Mouse (Mus musculus) activated CD4-positive, CD25-positive, alpha-beta regulatory T cell, adult 4 months (primary cell): ENCODE data around the gene Uchl4. TPM values are rescaled to one million over a fixed set of nuclear protein-coding genes. Genes with fewer than 3 reads are reported as not detected.
"Not testable (repeated sequence)": the region's sequence is repeated elsewhere in the genome, so short reads cannot be mapped to it uniquely, and the experiment has no call there.

Experiments used
- ATAC-seq: one replicate; pipeline ENCODE4 v1.8.0; 2017
- polyA plus RNA-seq, 2 experiments: library from polyadenylated mRNA; unstranded; fragments of 100-300 nt; shearing (Covaris generic); gene quantifications; one replicate each; pipeline ENCODE4 v1.2.1; 2017

Gene Uchl4
- polyA plus RNA-seq = 10 to 100 TPM in 1 of 2 experiments, 1 to 10 TPM in 1; 4.4 to 12.2 TPM

DNA sequence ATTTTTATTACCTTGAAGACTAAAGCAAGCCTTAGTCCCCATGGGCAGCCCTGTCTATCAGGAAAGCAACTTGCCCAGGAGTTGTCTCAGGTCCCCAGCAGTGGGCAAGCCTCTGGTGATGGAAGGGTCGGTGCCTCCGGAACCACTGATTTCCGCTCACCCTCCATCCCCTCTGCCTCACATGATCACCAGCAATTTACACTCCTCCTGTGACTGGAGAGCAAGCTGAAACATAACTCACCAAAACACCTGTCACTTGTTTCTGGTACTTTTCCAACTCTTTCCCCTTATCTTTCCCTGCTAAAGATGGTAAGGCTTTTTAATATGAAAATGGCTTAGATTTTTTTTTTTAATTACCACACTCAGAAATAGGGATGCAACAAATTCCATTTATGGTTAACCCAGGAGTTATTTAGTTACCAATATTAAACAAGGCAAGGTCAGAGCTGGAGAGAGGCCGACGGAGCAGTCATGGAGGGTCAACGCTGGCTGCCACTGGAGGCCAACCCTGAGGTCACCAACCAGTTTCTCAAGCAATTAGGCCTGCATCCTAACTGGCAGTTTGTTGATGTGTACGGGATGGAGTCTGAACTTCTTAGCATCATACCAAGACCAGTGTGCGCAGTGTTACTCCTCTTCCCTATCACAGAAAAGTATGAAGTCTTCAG is at the start of gene Uchl4:
TSS of gene Uchl4 (plus strand) at position 434 of the 668 bp plus-strand sequence.
- no peak for ATAC-seq

DNA sequence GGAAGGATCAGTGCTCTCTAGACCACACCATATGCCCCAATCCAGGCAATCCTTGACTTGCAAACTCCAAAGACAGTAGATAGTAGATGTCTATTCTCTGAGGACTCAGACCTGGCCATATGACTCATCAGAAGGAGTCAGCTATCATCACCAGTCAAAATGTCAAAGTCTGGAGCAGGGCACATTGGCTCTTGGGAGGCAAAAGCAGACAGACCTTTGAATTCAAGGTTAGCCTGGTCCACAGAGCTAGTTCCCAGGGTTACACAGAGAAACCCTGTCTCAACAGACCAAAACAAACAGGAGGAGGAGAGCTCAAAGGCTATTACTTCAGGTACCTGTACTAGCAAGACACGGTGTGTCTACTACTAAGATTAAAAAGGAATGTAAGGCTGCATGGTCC is 41.1 kb upstream of the Uchl4 start:
- ATAC-seq = no peak

DNA sequence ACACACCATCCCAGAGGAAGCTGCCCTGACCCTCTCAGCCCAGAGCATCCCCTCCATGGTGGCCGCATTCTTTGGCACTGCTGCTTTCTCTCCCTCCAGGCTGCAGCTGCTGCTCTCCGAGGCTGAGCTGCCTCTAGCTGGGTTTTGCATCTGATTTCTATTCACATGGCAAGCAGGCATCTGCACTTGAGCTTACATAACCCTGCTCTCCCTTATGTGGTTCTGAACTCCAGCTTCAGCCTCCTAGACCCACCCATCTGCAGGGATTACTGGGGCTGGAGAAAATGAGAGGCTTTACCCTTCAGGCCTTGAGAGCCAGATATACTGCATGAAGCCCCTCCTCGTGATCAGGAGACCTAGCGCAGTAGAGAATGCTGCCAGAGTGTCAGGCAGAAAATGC is 39.4 kb upstream of the Uchl4 start:
- ATAC-seq = no peak

DNA sequence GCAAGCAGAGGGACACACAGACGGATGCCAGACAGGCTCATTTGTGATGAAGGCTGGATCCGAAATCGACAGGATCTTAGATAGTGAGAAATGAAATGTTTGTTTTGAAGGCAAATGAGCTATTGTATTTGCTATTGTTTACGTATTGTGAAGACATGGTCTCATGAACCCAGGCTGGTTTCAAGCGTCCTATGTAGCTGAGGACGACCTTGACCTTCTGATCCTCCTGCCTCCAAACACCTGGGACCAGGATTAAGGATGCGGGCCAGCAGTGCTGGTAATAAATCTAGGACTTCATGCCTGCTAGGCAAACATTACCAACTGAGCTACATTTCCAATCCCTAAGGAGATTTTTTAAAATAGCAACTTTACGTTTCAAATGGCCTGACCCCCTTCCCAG is 37.5 kb upstream of the Uchl4 start:
- ATAC-seq = no peak

DNA sequence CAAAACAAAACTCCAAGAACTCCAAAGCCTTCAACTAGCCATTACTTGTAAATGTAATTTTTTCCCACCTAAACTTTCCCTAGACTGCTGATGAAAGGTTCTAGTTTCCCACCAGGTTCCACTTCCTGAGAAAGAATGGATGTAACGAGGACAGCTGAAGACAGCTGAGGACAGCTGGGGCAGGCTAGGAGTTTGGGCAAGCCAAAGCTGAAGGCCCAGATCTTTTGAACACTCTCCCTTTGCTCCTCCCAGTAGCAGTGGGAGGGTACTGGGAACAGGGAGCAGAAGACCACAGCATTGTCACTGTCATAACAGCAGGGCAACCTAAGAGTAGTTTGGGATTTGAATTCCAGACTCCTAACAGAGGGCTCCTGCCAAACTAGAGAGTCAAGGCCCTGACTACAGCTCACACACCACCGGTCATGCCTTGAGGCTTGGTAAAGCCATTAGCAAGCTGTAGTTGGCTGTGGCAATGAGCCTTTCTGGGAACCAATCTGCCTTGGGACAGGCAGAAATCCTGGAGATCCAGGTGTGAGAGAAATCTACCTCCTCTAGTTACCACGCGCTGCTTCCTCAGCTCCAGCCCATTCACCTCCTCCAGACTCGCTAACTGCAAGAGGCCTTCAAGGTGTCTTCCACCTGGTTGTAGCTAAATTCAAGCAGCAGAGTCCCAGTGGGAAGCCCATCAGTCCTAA is 36.8 kb upstream of the Uchl4 start:
- no peak for ATAC-seq

DNA sequence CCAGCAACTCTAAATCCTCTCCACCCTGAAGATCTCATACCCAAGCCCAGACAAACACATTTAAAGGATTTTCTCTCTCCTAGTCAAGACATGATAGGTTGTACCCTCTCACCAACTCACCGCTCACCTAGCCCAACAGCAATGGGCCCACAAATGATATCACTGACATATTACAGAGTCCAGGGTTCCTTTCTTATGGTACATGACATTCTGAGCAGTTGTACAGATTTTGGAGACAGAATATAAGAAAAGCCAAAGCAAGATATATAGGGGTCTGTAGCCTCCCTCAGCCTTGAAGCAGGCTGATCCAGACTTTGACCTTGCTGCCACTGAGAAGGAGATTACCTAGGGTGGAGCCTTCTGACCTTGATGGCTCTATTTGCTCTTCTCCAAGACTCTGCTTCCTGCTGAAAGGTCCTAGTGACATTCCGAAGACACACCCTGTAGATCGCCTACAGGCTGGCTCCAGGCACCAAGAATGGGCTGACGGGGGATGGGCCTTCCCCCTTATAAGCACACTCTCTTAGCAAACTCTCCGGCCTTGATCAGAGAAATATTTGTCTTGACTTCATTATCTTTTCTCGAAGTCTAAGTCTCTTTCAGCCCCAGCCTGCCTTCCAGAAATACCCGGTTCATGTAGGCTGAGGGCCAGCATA is 36.1 kb upstream of the Uchl4 start:
- ATAC-seq = not testable (repeated sequence)

DNA sequence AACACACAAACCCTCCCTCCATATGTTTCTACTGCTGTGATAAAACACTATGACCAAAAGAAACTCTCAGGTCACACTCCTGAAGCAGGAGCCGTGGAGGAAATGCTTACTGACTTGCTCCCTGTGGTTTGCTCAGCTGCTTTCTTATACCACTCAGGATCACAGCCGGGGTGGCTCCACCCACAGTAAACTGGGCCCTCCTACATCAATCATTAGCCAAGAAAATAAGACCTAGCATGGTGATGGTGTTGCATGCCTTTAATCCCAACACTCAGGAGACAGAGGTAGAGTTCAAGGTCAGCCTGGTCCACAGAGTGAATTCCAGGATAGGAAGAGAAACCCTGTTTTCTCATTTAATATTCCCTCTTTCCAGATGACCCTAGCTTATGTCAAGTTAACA is 35.1 kb upstream of the Uchl4 start:
- no peak for ATAC-seq

DNA sequence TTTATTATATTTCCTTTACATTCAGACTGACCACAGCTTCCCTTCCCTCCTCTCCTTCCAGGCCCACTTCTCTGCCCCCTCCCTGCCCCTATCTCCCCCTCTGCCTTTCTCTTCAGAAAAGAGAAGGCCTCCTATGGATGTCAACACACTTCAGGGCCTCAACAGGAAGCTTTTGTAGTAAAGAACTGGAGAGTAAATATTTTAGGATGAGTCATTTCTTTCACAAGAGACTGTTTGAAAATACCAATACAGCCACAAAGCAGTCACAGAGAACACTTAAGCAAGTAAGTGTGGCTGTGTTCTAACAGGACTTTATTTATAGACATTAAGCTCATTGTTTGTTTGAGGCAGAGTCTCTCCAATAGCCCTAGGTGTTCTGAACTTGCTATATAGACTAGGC is 32.7 kb upstream of the Uchl4 start:
- no peak for ATAC-seq

DNA sequence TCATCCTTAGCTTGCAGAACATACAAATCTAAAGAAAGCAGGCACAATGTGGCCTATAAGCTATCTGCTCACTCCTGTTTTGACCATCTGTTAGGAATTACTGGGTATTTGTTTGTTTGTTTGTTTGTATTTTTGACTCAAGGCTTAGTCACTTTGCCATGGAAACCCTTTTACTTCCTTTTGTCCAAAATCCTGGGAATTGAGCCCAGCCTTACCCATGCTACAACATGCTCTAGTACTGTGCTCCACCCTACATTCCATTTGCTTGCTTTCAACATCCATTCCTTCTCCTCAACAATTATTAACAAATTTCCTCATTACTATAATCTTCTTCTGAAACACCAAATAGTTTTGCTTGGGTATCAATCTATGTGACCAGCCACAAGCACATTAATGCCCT is 32.1 kb upstream of the Uchl4 start:
- ATAC-seq = no peak

DNA sequence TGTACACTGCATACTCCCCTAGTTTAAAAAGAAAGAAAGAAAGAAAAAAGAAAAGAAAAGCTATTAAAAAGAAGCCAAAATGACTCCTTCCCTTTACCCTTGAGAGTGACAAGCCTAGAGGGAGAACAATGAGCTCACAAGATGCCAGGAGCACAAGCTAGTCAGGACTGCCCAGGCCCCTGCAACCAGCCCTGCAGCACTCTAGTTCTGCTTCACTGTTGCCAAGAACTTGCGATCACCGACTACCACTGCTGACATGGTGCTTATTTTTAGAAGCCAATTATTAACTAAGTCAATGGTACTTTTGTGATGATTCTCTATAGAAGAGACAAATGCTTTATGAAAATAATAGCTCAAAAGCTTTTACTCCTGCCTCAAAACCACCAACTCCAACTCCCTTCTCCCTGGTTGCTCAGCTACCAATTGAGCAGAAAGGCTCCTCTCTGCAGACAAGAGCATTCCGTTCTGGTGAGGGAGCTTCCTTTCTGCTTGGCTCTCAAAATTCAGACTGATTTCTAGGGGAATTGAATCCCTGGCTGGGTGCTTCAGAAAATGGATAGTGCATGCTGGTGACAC is 27.4 kb upstream of the Uchl4 start:
- ATAC-seq = no peak

DNA sequence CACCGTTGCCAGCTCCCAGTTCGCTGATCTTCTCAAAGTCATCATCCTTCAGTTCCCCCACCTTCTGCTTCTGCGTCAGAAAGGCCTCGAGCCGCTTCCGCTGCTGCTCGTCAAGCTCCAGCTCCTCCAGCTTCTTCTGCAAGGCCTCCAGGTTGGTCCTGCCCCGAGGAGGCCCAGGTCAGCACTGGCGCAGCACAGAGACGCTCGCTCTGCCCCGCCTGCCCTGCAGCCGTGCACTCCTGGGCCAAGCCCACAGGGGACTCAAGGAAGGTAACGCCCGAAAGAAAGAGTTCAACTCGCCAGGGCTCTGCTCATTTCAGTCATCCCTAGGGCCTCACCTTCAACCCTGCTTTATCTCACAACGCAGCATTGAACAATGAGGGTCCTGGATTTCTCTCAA is 20.5 kb upstream of the Uchl4 start:
- no peak for ATAC-seq

DNA sequence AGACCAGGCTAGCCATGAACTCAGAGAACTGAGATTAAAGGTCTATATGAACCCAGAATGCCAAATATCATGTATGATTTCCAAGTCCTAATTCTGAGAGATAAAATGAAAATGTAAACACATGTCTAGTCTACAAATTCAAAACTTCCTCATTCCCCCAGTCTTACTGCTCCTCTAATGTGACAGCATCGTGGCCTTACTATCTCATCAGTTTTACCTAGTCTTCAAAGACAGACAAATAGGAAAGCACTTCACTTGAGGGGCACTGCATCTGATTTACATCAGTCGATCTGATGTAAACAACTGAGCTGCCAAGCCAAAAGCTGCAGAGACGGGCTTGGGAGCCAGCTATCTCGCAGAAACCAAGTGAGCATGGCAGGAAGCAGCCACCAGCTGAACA is 18.9 kb upstream of the Uchl4 start:
- no peak for ATAC-seq

DNA sequence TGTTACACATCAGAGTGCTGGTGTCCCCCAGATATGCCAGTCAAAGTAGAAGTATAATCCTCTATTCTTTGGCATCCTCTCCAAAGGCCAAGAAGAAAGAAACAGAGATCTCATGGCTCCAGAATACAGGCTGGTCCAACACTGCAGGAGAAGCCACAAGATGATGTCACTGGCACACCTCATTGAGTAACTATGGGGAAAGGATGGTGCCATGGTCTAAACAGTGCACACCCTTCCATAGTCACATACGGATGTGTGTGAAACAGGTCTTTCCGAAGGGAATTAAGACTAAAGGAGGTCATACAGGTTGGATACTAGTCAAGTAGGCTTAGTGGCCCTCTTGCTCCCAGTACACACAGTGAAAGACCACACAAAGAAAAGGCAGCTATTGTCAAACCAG is 18.4 kb upstream of the Uchl4 start:
- ATAC-seq = no peak

DNA sequence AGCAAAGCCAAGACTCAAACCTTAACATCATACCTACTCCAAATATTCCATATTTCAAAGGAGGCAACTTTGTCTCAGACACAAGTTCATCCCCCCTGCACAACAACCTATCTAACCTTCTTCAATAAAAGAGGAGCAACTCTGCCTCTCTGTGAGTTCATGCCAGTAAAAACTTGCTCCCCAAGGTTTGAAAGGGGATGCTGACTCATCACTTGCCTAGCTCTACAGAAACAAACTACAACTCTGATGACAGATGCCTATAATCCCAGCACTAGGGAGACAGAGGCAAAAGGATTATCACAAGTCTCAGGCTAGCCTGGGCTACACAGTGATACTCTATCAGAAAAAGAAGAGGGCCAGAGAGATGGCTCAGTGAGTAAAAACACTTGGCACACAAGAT is 17.1 kb upstream of the Uchl4 start:
- ATAC-seq = no peak

DNA sequence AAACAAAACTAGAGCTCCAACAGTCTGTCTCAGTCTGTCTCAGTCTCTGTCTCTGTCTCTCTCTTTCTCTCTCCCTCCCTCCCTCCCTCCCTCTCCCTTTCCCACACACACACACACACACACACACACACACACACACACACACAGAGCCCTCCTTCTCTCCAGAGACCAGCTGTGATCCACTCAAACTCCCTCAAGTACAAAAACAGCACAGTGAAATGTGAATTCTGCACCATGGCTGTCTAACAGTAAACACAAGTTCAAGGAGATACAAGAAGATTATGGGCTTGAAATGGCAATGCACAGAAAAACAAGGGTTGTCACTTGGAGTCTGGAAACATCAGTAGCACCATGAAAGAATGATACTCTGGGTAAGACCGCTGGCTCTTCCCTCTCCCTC is 15.7 kb upstream of the Uchl4 start:
- ATAC-seq = no peak

DNA sequence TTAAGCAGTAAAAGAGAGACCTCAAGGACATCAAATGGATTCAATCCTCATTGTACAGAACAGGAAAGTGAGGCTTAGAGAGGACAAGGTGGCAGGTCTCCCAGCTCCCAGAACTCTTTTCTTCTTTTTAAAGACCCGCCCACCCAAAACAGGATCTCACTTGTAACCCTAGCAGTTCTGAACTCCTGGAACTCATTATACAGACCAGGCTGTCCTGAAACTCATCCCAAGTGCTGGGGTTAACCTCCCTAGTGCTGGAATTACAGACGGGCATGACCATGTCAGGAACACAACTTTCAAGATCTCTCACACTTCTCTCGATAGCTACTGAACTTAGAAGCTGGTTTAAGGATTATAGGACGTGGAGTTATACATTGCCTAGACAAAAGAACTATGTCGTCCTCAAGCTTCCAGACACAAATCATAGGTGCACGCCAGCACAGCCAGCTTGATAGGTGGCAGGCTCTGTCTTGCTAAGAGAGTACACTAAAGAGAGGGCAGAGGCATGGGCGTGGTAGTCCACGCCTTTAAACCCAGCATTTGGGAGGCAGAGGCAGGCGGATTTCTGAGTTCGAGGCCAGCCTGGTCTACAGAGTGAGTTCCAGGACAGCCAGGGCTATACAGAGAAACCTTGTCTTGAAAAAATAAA is 15.1 kb upstream of the Uchl4 start:
- no peak for ATAC-seq

DNA sequence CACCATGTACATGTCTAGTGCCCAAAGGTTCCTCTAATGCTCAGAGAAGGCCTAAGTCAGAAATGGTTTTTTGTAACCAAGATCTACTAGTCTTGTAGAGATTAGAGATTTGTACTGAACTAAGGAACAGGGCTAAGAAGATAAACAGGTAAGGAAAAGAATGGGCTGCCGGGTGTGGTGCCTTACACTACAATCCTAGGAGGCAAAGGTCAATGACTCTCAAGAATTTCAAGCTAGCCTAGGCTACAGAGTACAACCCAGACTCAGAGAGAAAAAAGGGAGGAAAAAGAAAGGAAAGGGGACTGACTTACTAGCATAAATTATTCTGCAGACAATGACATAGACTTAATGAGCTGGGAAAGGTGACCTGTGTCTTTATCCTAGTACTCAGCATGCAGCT is 14.4 kb upstream of the Uchl4 start:
- no peak for ATAC-seq

DNA sequence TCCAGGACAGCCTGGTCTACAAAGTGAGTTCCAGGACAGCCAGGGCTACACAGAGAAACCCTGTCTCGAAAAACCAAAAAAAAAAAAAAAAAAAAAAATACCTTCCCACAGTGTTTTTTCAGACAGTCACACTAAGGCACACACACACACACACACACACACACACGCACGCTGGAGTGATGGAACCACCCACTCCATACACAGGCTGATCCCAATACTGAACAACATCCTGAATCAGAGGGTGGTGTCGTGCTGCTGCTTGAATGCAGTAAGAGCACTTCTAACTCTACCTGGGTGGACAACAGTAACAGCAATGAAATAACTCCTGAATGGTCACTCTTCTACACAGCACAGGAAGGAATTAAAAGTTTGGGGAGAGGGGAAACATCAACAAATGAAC is 13.5 kb upstream of the Uchl4 start:
- no peak for ATAC-seq

DNA sequence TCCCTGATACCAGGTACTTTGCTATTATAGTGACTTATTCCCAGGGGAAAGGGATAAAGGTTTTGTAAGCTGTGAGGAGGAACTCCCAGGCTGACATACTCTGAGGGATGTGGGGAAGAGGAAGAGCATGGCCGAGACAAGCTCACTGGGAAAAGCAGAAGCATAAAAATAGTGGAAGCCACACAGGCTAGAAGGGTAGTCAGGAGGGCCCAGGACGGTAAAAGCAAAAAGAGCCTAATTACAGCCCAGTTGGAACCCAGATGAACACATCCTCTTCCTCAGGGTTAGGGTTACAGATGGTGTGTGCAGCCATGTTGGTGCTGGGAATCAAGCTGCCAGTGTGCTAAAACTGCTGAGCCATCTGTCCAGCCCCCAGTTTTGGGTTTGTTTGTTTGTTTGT is 12.9 kb upstream of the Uchl4 start:
- no peak for ATAC-seq

DNA sequence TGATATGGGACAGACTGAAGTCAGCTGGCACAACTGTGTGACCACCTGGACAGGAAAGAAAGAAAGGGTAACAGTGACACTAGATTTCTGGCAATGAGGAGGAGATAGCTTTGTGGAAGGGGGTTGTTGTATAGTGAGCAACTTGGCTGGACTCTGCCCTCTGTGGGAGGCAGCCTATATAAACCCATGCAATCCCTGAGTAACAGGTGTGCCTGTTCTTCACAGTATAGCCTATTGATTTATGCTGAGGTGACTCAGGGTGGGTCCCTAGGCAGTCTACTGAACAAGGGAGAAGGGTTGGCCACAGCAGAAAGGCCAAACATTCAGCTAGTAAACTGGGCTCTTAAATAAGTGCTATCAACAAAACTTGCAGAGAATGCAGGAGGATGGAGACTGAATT is 9.2 kb upstream of the Uchl4 start:
- no peak for ATAC-seq

DNA sequence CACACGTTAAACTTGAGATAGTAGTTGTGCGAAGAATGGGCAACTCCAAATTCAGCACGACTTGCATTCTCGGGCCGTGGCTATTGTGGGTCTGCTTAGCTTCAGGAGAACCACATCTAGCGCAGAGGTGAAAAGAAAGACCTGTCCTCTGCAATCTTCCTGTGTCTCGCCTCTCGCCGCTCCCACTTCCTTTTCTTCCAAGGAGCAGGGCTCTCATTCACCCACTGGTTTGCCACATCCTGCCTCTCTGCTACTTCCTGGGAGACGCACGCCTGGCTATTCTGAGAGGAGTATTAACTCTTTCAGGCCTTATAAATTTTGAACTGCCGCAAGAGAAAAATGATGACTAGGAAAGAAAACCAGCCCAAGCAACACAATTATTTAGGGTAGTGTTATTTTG is 7.3 kb upstream of the Uchl4 start:
- ATAC-seq = peak; percentile 52

DNA sequence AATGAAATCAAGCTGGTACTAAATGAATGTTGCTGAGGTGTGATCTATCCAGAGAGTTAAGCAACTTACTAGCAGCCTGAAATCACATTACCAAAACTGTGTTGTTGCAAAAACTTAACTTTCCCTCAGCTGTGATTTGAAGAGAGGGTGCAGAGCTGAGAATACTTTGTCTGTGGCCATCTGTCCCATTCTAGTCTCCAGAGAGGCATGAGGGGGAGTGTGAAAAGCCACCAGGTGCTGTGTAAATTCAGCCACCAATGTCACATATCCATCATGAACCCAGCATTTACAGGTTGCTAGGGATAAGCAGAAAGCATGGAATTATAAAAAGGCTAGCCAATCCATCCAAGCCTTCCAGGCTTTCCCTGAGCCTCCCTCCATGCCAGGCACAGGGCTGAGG is 6.0 kb upstream of the Uchl4 start:
- no peak for ATAC-seq

DNA sequence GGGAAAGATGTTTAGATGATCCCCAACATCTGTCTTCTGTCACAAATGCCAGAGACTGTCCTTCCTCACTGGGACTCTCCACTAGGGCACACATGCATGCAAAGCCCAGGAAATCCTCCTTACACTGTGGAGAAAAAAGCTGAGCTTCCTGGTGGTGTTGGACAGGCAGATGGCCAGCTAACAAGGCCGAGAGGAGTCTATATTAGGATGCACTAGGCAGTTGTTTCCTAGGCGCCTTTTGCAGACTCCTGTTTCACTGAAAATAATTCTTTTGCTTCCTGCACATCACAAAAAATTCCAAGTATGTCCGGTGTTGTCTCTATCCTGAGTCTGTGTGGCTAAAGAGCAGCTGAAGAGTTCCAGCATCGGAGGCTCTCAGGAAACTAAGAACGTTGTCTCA is 3.8 kb upstream of the Uchl4 start:
- no peak for ATAC-seq
